ENCODE assay signal across 13 mouse cellular contexts in the genomic region with DNA sequence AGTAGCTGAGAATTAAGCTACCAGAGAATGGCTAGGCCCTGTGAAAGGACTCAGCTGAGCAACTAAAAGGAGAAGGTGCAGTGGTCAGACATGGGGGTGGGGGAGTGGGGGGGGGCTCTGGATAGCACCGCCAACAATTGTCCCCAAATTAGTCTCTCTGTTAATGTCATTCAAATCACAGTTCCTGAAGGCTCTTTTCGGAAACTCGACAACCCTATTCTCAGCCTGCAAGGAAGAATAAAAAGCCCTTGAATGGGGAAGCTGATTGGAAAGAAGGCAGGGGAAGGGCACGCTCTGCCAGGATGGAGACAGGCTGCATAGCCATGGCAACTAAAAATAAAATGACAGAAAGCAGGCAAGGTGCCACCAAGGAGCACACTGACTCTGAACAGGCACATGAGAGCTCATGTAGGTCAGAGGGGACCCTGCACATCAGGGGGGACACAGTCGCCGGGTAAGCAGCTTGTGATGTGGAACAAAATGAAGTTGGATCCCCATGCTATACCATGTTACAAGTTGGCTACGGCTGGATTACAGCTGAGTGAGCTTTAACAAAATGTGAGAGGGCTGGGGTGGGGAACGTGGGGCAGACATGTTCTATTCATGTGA. TPM values are rescaled to one million over a fixed set of nuclear protein-coding genes. Genes with fewer than 3 reads are reported as not detected.
DNase-seq lines count a peak whose midpoint lies in the region; ATAC-seq and TF ChIP-seq lines count a peak whose summit lies in the region.
"Had no signal": no experiment of that assay in that cellular context is flagged by ENCODE, and none has a peak within 500 bp of the region (broad histone marks: within the 10 kb centered on the region; RNA-seq: fewer than 3 reads in every experiment).

No protein-coding gene starts in this region.

- H3K9ac ChIP-seq in embryonic facial prominence, embryonic 11.5 days (replicated peaks; ENCODE audit: low read length) = no peak overlapping the region
- H3K9ac ChIP-seq in forebrain, embryonic 15.5 days (replicated peaks) = peak overlapping the region; percentile 16
- H3K9ac ChIP-seq in midbrain, embryonic 12.5 days (replicated peaks) = 0 out of 2 replicates have a peak overlapping the region, but pooled peaks have one; percentile 21
- H3K9ac ChIP-seq: heart, embryonic 12.5 days; intestine, embryonic 15.5 days; lung, embryonic 14.5 days had no signal

- H3K27ac ChIP-seq in layer of hippocampus, adult 2 months = peak overlapping the region; percentile 70; the same call in 1 of the 2 replicates
- no peak overlapping the region for H3K27ac ChIP-seq in embryonic facial prominence, embryonic 11.5 days (replicated peaks; ENCODE audit: low read depth, low read length)
- peak overlapping the region; percentile 92 for H3K27ac ChIP-seq in forebrain, embryonic 15.5 days (replicated peaks)
- peak overlapping the region; percentile 77 for H3K27ac ChIP-seq in midbrain, embryonic 12.5 days (replicated peaks)
- H3K27ac ChIP-seq: intestine, embryonic 15.5 days had no signal

- ATAC-seq in embryonic facial prominence, embryonic 11.5 days (replicated peaks; ENCODE audit: insufficient number of reproducible peaks, low FRiP score, low TSS enrichment, low read depth) = peak; percentile 26; the same call in 1 of the 2 replicates
- peak; percentile 81 for ATAC-seq in forebrain, embryonic 15.5 days (replicated peaks)
- ATAC-seq in midbrain, embryonic 12.5 days (ENCODE audit: low FRiP score, low read depth) = peak; percentile 59

- TF ChIP-seq CTCF in layer of hippocampus, adult 2 months (conservative IDR thresholded peaks at IDR 0.05) = no peak

- H3K4me3 ChIP-seq in layer of hippocampus, adult 2 months = no peak overlapping the region
- H3K4me3 ChIP-seq in embryonic facial prominence, embryonic 11.5 days (ENCODE audit: low read depth, low read length) = no peak overlapping the region
- H3K4me3 ChIP-seq in forebrain, embryonic 15.5 days = no peak overlapping the region
- H3K4me3 ChIP-seq in midbrain, embryonic 12.5 days = no peak overlapping the region
- H3K4me3 ChIP-seq: heart, embryonic 12.5 days; intestine, embryonic 15.5 days had no signal

- 52% methylated on average over 8 of the region's 8 CpGs for WGBS in embryonic facial prominence, embryonic 11.5 days
- WGBS in forebrain, embryonic 15.5 days = 4% methylated on average over 8 of the region's 8 CpGs
- 13% methylated on average over 8 of the region's 8 CpGs for WGBS in midbrain, embryonic 12.5 days

- H3K9me3 ChIP-seq in embryonic facial prominence, embryonic 11.5 days (replicated peaks; ENCODE audit: control insufficient read depth, low read length) = no peaks in the 10 kb centered on the region
- H3K9me3 ChIP-seq in forebrain, embryonic 15.5 days = no peaks in the 10 kb centered on the region
- H3K9me3 ChIP-seq in midbrain, embryonic 12.5 days = no peaks in the 10 kb centered on the region
- H3K9me3 ChIP-seq: heart, embryonic 12.5 days; intestine, embryonic 15.5 days had no signal

- peak in 1 of 2 experiments; percentile 51 for DNase-seq in layer of hippocampus, adult 2 months (ENCODE audit: low spot score in 2 of 2)
- no peak for DNase-seq in layer of hippocampus, adult 8-10 months (ENCODE audit: low spot score in 2 of 2)
- DNase-seq in embryonic facial prominence, embryonic 11.5 days (ENCODE audit: low spot score) = no peak
- no peak for DNase-seq in Muller cell, postnatal 12 days (ENCODE audit: inconsistent ontology term)
- DNase-seq in heart, adult 11 months = no peak
- no peak for DNase-seq in natural killer cell, adult 2 months (ENCODE audit: low spot score in 2 of 2)
- DNase-seq: lung, embryonic 14.5 days; thymus, adult 2 months had no signal

- H3K4me2 ChIP-seq in embryonic facial prominence, embryonic 11.5 days (ENCODE audit: low read depth, low read length) = no peak overlapping the region; the same call in 1 of the 2 replicates
- H3K4me2 ChIP-seq in forebrain, embryonic 15.5 days (replicated peaks) = 0 out of 2 replicates have a peak overlapping the region, but pooled peaks have one; percentile 22
- no peak overlapping the region; the same call in 1 of the 2 replicates for H3K4me2 ChIP-seq in midbrain, embryonic 12.5 days (replicated peaks)
- H3K4me2 ChIP-seq: heart, embryonic 12.5 days; intestine, embryonic 15.5 days; lung, embryonic 14.5 days had no signal

- H3K4me1 ChIP-seq in embryonic facial prominence, embryonic 11.5 days (ENCODE audit: control insufficient read depth, insufficient read depth, low read length) = no peaks in the 10 kb centered on the region
- peaks cover 50% of the 10 kb centered on the region for H3K4me1 ChIP-seq in forebrain, embryonic 15.5 days
- H3K4me1 ChIP-seq in midbrain, embryonic 12.5 days = peaks cover 49% of the 10 kb centered on the region

- no peaks in the 10 kb centered on the region for H3K27me3 ChIP-seq in embryonic facial prominence, embryonic 11.5 days (ENCODE audit: control insufficient read depth, insufficient read depth, low read length)
- H3K27me3 ChIP-seq in forebrain, embryonic 15.5 days = no peaks in the 10 kb centered on the region
- H3K27me3 ChIP-seq in midbrain, embryonic 12.5 days = peaks cover 53% of the 10 kb centered on the region
- H3K27me3 ChIP-seq: intestine, embryonic 15.5 days had no signal

- no peaks in the 10 kb centered on the region for H3K36me3 ChIP-seq in embryonic facial prominence, embryonic 11.5 days (replicated peaks; ENCODE audit: control insufficient read depth, insufficient read depth, low read depth, low read length)
- H3K36me3 ChIP-seq in forebrain, embryonic 15.5 days = no peaks in the 10 kb centered on the region
- H3K36me3 ChIP-seq in midbrain, embryonic 12.5 days = no peaks in the 10 kb centered on the region
- H3K36me3 ChIP-seq: heart, embryonic 12.5 days; intestine, embryonic 15.5 days had no signal

RNA-seq across cellular contexts. Expression of a gene that starts 25.0 kb away (rescaled TPM):
- 100 to 1,000 TPM; 116 to 121 TPM for total RNA-seq in layer of hippocampus, adult 2 months (2021)
- 100 to 1,000 TPM; 118 to 128 (median 123) TPM for total RNA-seq in layer of hippocampus, adult 8-10 months (2022)
- polyA plus RNA-seq in embryonic facial prominence, embryonic 11.5 days (2014; fragmentation: Nextera tagmentation; extraction: Ambion mirVana) = 1.4 and 1.9 TPM in 2 replicates
- polyA plus RNA-seq in forebrain, embryonic 15.5 days (2015; fragmentation: Nextera tagmentation; extraction: Ambion mirVana) = 48.4 and 51.6 TPM in 2 replicates
- polyA plus RNA-seq in midbrain, embryonic 12.5 days (2016; fragmentation: Nextera tagmentation; extraction: Ambion mirVana) = 9.7 and 12.0 TPM in 2 replicates

RNA-seq across cellular contexts. Expression of a gene that starts 47.0 kb away (rescaled TPM):
- total RNA-seq in layer of hippocampus, adult 2 months (2021) = 100 to 1,000 TPM; 131 to 138 TPM
- 100 to 1,000 TPM; 111 to 121 (median 115) TPM for total RNA-seq in layer of hippocampus, adult 8-10 months (2022)
- 1.6 and 1.9 TPM in 2 replicates for polyA plus RNA-seq in embryonic facial prominence, embryonic 11.5 days (2014; fragmentation: Nextera tagmentation; extraction: Ambion mirVana)
- 3.0 and 3.9 TPM in 2 replicates for polyA plus RNA-seq in forebrain, embryonic 15.5 days (2015; fragmentation: Nextera tagmentation; extraction: Ambion mirVana)
- 1.2 and 1.3 TPM in 2 replicates for polyA plus RNA-seq in midbrain, embryonic 12.5 days (2016; fragmentation: Nextera tagmentation; extraction: Ambion mirVana)

RNA-seq across cellular contexts. Expression of a gene that starts 52.3 kb away (rescaled TPM):
- total RNA-seq in layer of hippocampus, adult 2 months (2021) = under 1 TPM; 0.13 to 0.25 TPM
- total RNA-seq in layer of hippocampus, adult 8-10 months (2022) = under 1 TPM in 2 of 4 experiments, not detected in 2; 0.16 to 0.36 TPM
- polyA plus RNA-seq in embryonic facial prominence, embryonic 11.5 days (2014; fragmentation: Nextera tagmentation; extraction: Ambion mirVana) = not detected in 2 replicates
- polyA plus RNA-seq in forebrain, embryonic 15.5 days (2015; fragmentation: Nextera tagmentation; extraction: Ambion mirVana) = 0.14 and 0.22 TPM in 2 replicates
- not detected in 2 replicates for polyA plus RNA-seq in midbrain, embryonic 12.5 days (2016; fragmentation: Nextera tagmentation; extraction: Ambion mirVana)
- polyA plus RNA-seq: cortical plate, adult 2 months; lung, embryonic 14.5 days had no signal

Comparison
In these comparisons a context has a peak if more than half of its experiments do, and no peak if none do; other contexts are left out.
1. ATAC-seq: peak in every context shown above with its lines; median percentile 81 in forebrain, embryonic 15.5 days; 59 in midbrain, embryonic 12.5 days; 26 in embryonic facial prominence, embryonic 11.5 days.